Mouse (Mus musculus): ENCODE measurements around the gene Rnf123. TPM values are rescaled to one million over a fixed set of nuclear protein-coding genes. Genes with fewer than 3 reads are reported as not detected.

Gene Rnf123
- polyA plus RNA-seq, 1 experiment from 2014 or later = 33.1 TPM

- WGBS = under 1% methylated on average over 51 of the region's 51 CpGs
- DNase-seq (ENCODE audit: low spot score) = peak; percentile 100
- Histone ChIP-seq H3K4me1 (peaks cover 26% of the 10 kb centered on the region), H3K36me3 (0 out of 2 replicates have a peak, but pooled peaks cover 7% of the 10 kb centered on the region), H3K27me3 (ENCODE audit: insufficient read depth, poor library complexity, severe bottlenecking) (no peaks in the 10 kb centered on the region), H3K27ac (peak within 1 kb of the TSS; percentile 98), H3K4me3 (peak within 1 kb of the TSS; percentile 99), H3K9me3 (no peaks in the 10 kb centered on the region)
These were observed 81.0 kb downstream of the Rnf123 start, which contains the start of gene Ip6k1 for GRCm38 (mm10) chr9:108001922-108002770. Gene Ip6k1, plus strand, starts transcription at chr9:108002501.

Small RNAs within 50 kb of the gene (microRNA-seq; reads per million reads assigned to microRNA genes)
- gene Gm47303 (not detected), gene Mir7088 (not detected)

Other genes starting within 250 kb of the Rnf123 start
- 59.6 and 67.1 TPM in 2 replicates for gene Rbm6, start 210.1 kb downstream of the Rnf123 start, polyA plus RNA-seq (2016; fragmentation: Nextera tagmentation; extraction: Ambion mirVana)
- 10.7 and 10.8 TPM in 2 replicates for gene Mon1a, start 195.2 kb downstream of the Rnf123 start, polyA plus RNA-seq (2016; fragmentation: Nextera tagmentation; extraction: Ambion mirVana)
- 3.8 and 4.1 TPM in 2 replicates for gene Mst1r, start 176.5 kb downstream of the Rnf123 start, polyA plus RNA-seq (2016; fragmentation: Nextera tagmentation; extraction: Ambion mirVana)
- gene Actl11, start 154.9 kb downstream of the Rnf123 start, polyA plus RNA-seq (2016; fragmentation: Nextera tagmentation; extraction: Ambion mirVana) = not detected in 2 replicates
- 0.79 and 2.3 TPM in 2 replicates for gene Camkv, start 147.7 kb downstream of the Rnf123 start, polyA plus RNA-seq (2016; fragmentation: Nextera tagmentation; extraction: Ambion mirVana)
- 18.7 and 30.8 TPM in 2 replicates for gene Traip, start 133.2 kb downstream of the Rnf123 start, polyA plus RNA-seq (2016; fragmentation: Nextera tagmentation; extraction: Ambion mirVana)
- 29.4 and 33.6 TPM in 2 replicates for gene Uba7, start 107.8 kb downstream of the Rnf123 start, polyA plus RNA-seq (2016; fragmentation: Nextera tagmentation; extraction: Ambion mirVana)
- 2.2 and 3.4 TPM in 2 replicates for gene Gm20661, start 100.3 kb downstream of the Rnf123 start, polyA plus RNA-seq (2016; fragmentation: Nextera tagmentation; extraction: Ambion mirVana)
- gene Inka1, start 97.5 kb downstream of the Rnf123 start, polyA plus RNA-seq (2016; fragmentation: Nextera tagmentation; extraction: Ambion mirVana) = 58.7 and 71.1 TPM in 2 replicates
- 4.0 and 5.2 TPM in 2 replicates for gene Cdhr4, start 90.8 kb downstream of the Rnf123 start, polyA plus RNA-seq (2016; fragmentation: Nextera tagmentation; extraction: Ambion mirVana)
- gene Gm20662, start 87.0 kb downstream of the Rnf123 start, polyA plus RNA-seq (2016; fragmentation: Nextera tagmentation; extraction: Ambion mirVana) = 0.69 and 1.0 TPM in 2 replicates
- 40.7 and 42.3 TPM in 2 replicates for gene Ip6k1, start 80.8 kb downstream of the Rnf123 start, polyA plus RNA-seq (2016; fragmentation: Nextera tagmentation; extraction: Ambion mirVana)
- 30.4 and 30.7 TPM in 2 replicates for gene Gmppb, start 34.1 kb downstream of the Rnf123 start, polyA plus RNA-seq (2016; fragmentation: Nextera tagmentation; extraction: Ambion mirVana)
- gene Amigo3, start 30.2 kb downstream of the Rnf123 start, polyA plus RNA-seq (2016; fragmentation: Nextera tagmentation; extraction: Ambion mirVana) = 2.5 and 3.2 TPM in 2 replicates
- 1.6 TPM in 2 replicates for gene Mst1, start 2.9 kb downstream of the Rnf123 start, polyA plus RNA-seq (2016; fragmentation: Nextera tagmentation; extraction: Ambion mirVana)
- gene Apeh, start 11.3 kb upstream of the Rnf123 start, polyA plus RNA-seq (2016; fragmentation: Nextera tagmentation; extraction: Ambion mirVana) = 80.7 and 84.4 TPM in 2 replicates
- 1.3 and 1.4 TPM in 2 replicates for gene Bsn, start 107.0 kb upstream of the Rnf123 start, polyA plus RNA-seq (2016; fragmentation: Nextera tagmentation; extraction: Ambion mirVana)
- 128 and 197 TPM in 2 replicates for gene Dag1, start 180.6 kb upstream of the Rnf123 start, polyA plus RNA-seq (2016; fragmentation: Nextera tagmentation; extraction: Ambion mirVana)
- 21.4 and 24.2 TPM in 2 replicates for gene Nicn1, start 207.1 kb upstream of the Rnf123 start, polyA plus RNA-seq (2016; fragmentation: Nextera tagmentation; extraction: Ambion mirVana)
- gene Amt, start 213.5 kb upstream of the Rnf123 start, polyA plus RNA-seq (2016; fragmentation: Nextera tagmentation; extraction: Ambion mirVana) = 15.3 and 16.1 TPM in 2 replicates
- gene Rhoa, start 222.8 kb upstream of the Rnf123 start, polyA plus RNA-seq (2016; fragmentation: Nextera tagmentation; extraction: Ambion mirVana) = 277 and 285 TPM in 2 replicates
- gene Tcta, start 222.8 kb upstream of the Rnf123 start, polyA plus RNA-seq (2016; fragmentation: Nextera tagmentation; extraction: Ambion mirVana) = 28.2 and 30.3 TPM in 2 replicates